Mouse (Mus musculus): ENCODE measurements at regions not wholly inside any gene's neighbourhood (a gene's known extent, or its start where the extent isn't known, plus 50 kb on each side); places are given as distances from the start of the nearest gene placed in this dataset.

DNA sequence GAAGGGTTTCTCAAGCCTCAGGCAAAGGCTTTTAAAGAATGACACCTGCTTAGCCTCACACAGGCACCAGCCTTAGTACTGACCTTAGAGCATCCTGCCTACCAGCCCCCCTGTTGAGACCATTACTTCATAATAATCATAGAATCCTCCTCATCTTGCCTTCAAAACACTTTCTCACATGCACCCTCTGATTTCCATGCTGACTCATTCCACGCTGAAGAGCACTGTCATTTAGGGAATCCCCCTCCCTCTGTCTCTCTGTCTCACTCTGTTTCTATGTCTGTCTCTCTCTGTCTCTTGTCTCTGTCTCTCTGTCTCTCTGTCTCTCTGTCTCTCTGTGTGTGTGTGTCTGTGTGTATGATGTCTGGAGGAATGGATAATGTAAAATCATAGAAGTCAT lies 416.3 kb downstream of the 1700129C05Rik start:
- Histone ChIP-seq H3K9ac (ENCODE audit: control insufficient read depth, low read depth, low read length, poor library complexity, severe bottlenecking) (no peak overlapping the region), H3K79me2 (ENCODE audit: control insufficient read depth, insufficient read depth, low read length, poor library complexity) (no peaks in the 10 kb centered on the region), H3K4me3 (ENCODE audit: control insufficient read depth in 1 of 2, insufficient read depth in 1 of 2, low read depth in 2 of 2, low read length in 2 of 2) (no peak overlapping the region), H3K4me1 (ENCODE audit: control insufficient read depth in 1 of 2, insufficient read depth in 2 of 2, low read length in 2 of 2) (no peaks in the 10 kb centered on the region), H3K9me3 (replicated peaks; ENCODE audit: insufficient read depth, low read length) (no peaks in the 10 kb centered on the region), H3K27me3 (ENCODE audit: control insufficient read depth in 1 of 2, insufficient read depth in 2 of 2, low read length in 2 of 2) (no peaks in the 10 kb centered on the region), H3K27ac (ENCODE audit: control insufficient read depth, low read depth, low read length) (no peak overlapping the region), H3K36me3 (ENCODE audit: control insufficient read depth in 1 of 2, insufficient read depth in 2 of 2, low read length in 2 of 2) (no peaks in the 10 kb centered on the region)
- no peak for DNase-seq (ENCODE audit: low read depth, low spot score)
- TF ChIP-seq SIN3A (IDR thresholded peaks at IDR 0.05; ENCODE audit: low read length): no peak
- TF ChIP-seq USF2 (IDR thresholded peaks at IDR 0.05; ENCODE audit: borderline replicate concordance in 1 of 2, insufficient read depth in 1 of 2, low read depth in 1 of 2, low read length in 2 of 2): no peak
- no peak for TF ChIP-seq ETS1 (IDR thresholded peaks at IDR 0.05; ENCODE audit: low read depth, low read length)
- TF ChIP-seq MAZ (IDR thresholded peaks at IDR 0.05; ENCODE audit: low read depth, low read length): no peak
- no peak for TF ChIP-seq CHD2 (IDR thresholded peaks at IDR 0.05; ENCODE audit: low read length)
- TF ChIP-seq JUND (IDR thresholded peaks at IDR 0.05; ENCODE audit: low read depth, low read length): no peak
- no peak for TF ChIP-seq NELFE (IDR thresholded peaks at IDR 0.05; ENCODE audit: low read depth, low read length)
- TF ChIP-seq CTCF (IDR thresholded peaks at IDR 0.05 in 2 of 3, conservative IDR thresholded peaks at IDR 0.05 in 1 of 3; ENCODE audit: control insufficient read depth in 1 of 3, insufficient read depth in 1 of 3, low read depth in 2 of 3, low read length in 3 of 3, poor library complexity in 1 of 3, severe bottlenecking in 1 of 3): no peak
- no peak for TF ChIP-seq TAL1 (IDR thresholded peaks at IDR 0.05; ENCODE audit: low read length)
- no peak for TF ChIP-seq SMC3 (IDR thresholded peaks at IDR 0.05; ENCODE audit: low read depth, low read length)
- no peak for TF ChIP-seq POLR2AphosphoS5 (IDR thresholded peaks at IDR 0.05; ENCODE audit: borderline replicate concordance, low read depth, low read length)
- TF ChIP-seq BHLHE40 (IDR thresholded peaks at IDR 0.05; ENCODE audit: borderline replicate concordance, low read depth, low read length): no peak
- TF ChIP-seq TBP (IDR thresholded peaks at IDR 0.05; ENCODE audit: low read depth, low read length): no peak

DNA sequence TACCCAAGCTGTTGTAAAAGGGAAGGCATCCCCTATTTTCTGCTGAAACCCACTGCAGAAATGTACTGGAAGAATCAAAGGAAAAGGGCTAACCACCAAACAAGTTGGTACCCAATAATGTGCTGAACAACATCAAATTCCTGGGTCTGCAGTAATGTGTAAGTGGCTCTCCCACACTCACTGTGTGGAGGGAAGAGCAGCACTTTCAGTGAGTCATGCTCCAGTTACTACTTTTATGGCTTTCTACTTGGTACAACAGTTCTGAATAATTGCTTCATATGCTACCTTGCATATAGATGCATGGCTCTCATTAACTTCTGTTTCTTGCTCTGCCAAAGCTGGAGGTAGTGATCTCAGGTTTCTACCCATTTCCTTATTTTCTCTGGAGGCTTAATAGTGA lies 427.8 kb downstream of the 1700129C05Rik start:
- Histone ChIP-seq H3K9ac (ENCODE audit: control insufficient read depth, low read depth, low read length, poor library complexity, severe bottlenecking) (no peak overlapping the region), H3K79me2 (ENCODE audit: control insufficient read depth, insufficient read depth, low read length, poor library complexity) (no peaks in the 10 kb centered on the region), H3K4me3 (ENCODE audit: control insufficient read depth in 1 of 2, insufficient read depth in 1 of 2, low read depth in 2 of 2, low read length in 2 of 2) (no peak overlapping the region), H3K36me3 (ENCODE audit: control insufficient read depth in 1 of 2, insufficient read depth in 2 of 2, low read length in 2 of 2) (no peaks in the 10 kb centered on the region), H3K9me3 (replicated peaks; ENCODE audit: insufficient read depth, low read length) (no peaks in the 10 kb centered on the region), H3K4me1 (ENCODE audit: control insufficient read depth in 1 of 2, insufficient read depth in 2 of 2, low read length in 2 of 2) (no peaks in the 10 kb centered on the region), H3K27ac (ENCODE audit: control insufficient read depth, low read depth, low read length) (no peak overlapping the region), H3K27me3 (ENCODE audit: control insufficient read depth in 1 of 2, insufficient read depth in 2 of 2, low read length in 2 of 2) (no peaks in the 10 kb centered on the region)
- no peak for DNase-seq (ENCODE audit: low read depth, low spot score)
- TF ChIP-seq KAT2A (conservative IDR thresholded peaks at IDR 0.05; ENCODE audit: low read depth, low read length): no peak
- no peak for TF ChIP-seq EP300 (IDR thresholded peaks at IDR 0.05; ENCODE audit: low read depth in 1 of 2, low read length in 2 of 2)
- no peak for TF ChIP-seq HCFC1 (IDR thresholded peaks at IDR 0.05; ENCODE audit: low read depth, low read length)
- no peak for TF ChIP-seq POLR2A (IDR thresholded peaks at IDR 0.05; ENCODE audit: control insufficient read depth in 1 of 2, insufficient read depth in 1 of 2, low read depth in 1 of 2, low read length in 2 of 2, poor library complexity in 1 of 2)
- TF ChIP-seq ZKSCAN1 (IDR thresholded peaks at IDR 0.05; ENCODE audit: low read depth, low read length): no peak
- no peak for TF ChIP-seq NELFE (IDR thresholded peaks at IDR 0.05; ENCODE audit: low read depth, low read length)

All from MEL (cell line).